Mouse (Mus musculus): Measurements from ENCODE around the gene Mpp1. TPM values are rescaled to one million over a fixed set of nuclear protein-coding genes. Genes with fewer than 3 reads are reported as not detected.

The Mpp1 gene
- 100 to 1,000 TPM; 178 to 182 TPM for total RNA-seq (2023)

GRCm38 (mm10) chrX:75130467-75131160, at the start of gene Mpp1:
Mpp1 (minus strand) TSS chrX:75131016.

GRCm38 (mm10) chrX:75163670-75164069, 32.9 kb upstream of the Mpp1 start, which contains the start of gene Smim9:
Smim9 (minus strand) TSS chrX:75163770.

DNA sequence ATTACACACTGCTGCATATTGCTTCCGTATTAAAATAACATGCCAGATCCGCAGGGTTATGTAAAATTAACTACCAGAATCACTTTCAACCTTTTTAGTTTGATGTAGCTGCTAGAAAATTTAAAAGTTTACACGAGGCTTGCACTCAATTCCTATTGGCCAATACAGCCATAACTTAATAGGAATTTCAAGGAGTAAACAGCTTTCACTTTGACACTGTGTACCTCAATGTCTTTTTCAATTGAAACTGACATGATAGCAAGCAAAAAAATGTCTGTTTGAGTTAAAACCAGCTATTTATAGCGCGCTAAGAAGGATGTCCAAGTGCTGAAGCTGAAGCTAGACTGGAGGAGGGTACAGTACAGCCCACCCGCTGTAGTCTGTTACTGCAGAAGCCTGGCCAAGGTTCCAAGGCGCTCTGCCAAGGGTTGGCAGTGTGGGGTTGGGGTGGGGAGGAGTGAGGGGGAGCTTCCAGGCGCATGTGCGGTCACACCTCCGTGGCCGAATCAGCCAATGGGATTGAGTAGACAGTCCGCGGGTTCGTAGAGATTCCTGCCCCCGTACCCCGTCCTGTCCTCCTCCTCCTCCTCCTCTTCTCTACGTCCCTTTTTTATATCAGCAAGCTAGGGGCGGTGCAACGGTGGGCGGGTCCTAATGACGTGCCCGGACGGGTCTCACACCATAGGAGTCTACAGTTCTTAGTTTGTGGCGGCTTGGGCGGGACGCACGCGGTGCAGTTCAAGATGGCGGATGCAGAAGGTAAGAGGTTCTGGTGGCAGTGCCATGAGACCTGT, 35.2 kb downstream of the Mpp1 start, which contains the start of gene Dkc1:
TSS of gene Dkc1 (plus strand) at position 486 of the 794 bp plus-strand sequence.

GRCm38 (mm10) chrX:75084774-75085508, 45.9 kb downstream of the Mpp1 start, which contains the start of gene Gab3:
Gab3 (minus strand) TSS chrX:75085458.

Other genes starting within 250 kb of the Mpp1 start
- gene Gab3, start 45.6 kb downstream of the Mpp1 start, total RNA-seq (2023), result 10 to 100 TPM; 13.8 to 13.9 TPM
- gene Dkc1, start 35.2 kb downstream of the Mpp1 start, total RNA-seq (2023), result 10 to 100 TPM; 26.9 to 28.4 TPM
- not detected for gene Smim9, start 32.8 kb upstream of the Mpp1 start, total RNA-seq (2023)